Mouse (Mus musculus) embryonic fibroblast, embryonic 13.5 days (primary cell): ENCODE data around the gene Gm14085.

Experiments
- CTCF ChIP-seq: IDR thresholded peaks from 2 replicates; pipeline ENCODE4 v1.5.1; 2011; ENCODE audit warnings: mild to moderate bottlenecking, control low read depth, low read length, moderate library complexity, borderline replicate concordance; ENCODE audit not compliant: insufficient read depth
- POLR2A ChIP-seq: IDR thresholded peaks from 2 replicates; pipeline ENCODE4 v1.6.1; 2011; ENCODE audit warnings: low read depth, mild to moderate bottlenecking, control low read depth, low read length, moderate library complexity

DNA sequence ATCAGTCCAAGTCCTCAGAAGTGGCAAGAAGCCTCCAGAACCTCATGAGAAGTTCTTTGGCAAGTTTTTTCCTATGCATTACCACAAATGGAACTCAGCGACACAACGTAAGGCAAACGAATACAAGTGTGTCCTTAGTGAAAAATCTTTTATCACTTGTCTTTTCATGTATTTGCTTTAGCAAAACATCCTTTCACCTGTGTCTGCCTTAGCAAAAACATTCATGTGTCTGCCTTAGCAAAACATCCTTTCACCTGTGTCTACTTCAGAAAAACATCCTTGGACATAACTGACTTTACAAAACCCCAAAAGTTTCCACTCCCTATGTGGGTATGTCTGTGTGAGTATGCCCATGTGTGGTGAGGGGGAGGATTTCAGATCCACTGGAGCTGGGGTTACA lies 15.5 kb upstream of the Gm14085 start:
- no peak for TF ChIP-seq POLR2A
- no peak for TF ChIP-seq CTCF
